Mouse (Mus musculus) cerebellum, adult 9-11 months (tissue): ENCODE data around the gene Gtsf1l.
A peak's percentile ranks its signal among the peaks of the same experiment; 100 is the strongest.

ENCODE experiments used
- DNase-seq: peaks from one replicate; pipeline ENCODE4 v3.0.0; 2022

Gene Gtsf1l

GRCm38 (mm10) chr2:163087728-163088127 is at the start of gene Gtsf1l:
TSS of gene Gtsf1l (minus strand) at chr2:163087855.
- DNase-seq = no peak

GRCm38 (mm10) chr2:163136996-163137395 is 49.3 kb upstream of the Gtsf1l start:
- no peak for DNase-seq

- no peak for DNase-seq
Observed at GRCm38 (mm10) chr2:163135931-163136330, 48.3 kb upstream of the Gtsf1l start.

GRCm38 (mm10) chr2:163132314-163132713 is 44.7 kb upstream of the Gtsf1l start:
- no peak for DNase-seq

GRCm38 (mm10) chr2:163130837-163131236 is 43.2 kb upstream of the Gtsf1l start:
- DNase-seq = no peak

- DNase-seq = no peak
Observed at GRCm38 (mm10) chr2:163123496-163123895, 35.8 kb upstream of the Gtsf1l start.

GRCm38 (mm10) chr2:163122319-163122718 is 34.7 kb upstream of the Gtsf1l start:
- peak; percentile 5 for DNase-seq

GRCm38 (mm10) chr2:163121353-163121660 is 33.7 kb upstream of the Gtsf1l start:
- no peak for DNase-seq

- DNase-seq = no peak
Observed at GRCm38 (mm10) chr2:163120626-163121352, 33.1 kb upstream of the Gtsf1l start.

- DNase-seq = no peak
Observed at GRCm38 (mm10) chr2:163111413-163112201, 24.0 kb upstream of the Gtsf1l start.

- DNase-seq = no peak
Observed at GRCm38 (mm10) chr2:163110706-163111105, 23.1 kb upstream of the Gtsf1l start.

- DNase-seq = no peak
Observed at GRCm38 (mm10) chr2:163108385-163108784, 20.7 kb upstream of the Gtsf1l start.

GRCm38 (mm10) chr2:163104086-163104770 is 16.6 kb upstream of the Gtsf1l start:
- peak; percentile 8 for DNase-seq

GRCm38 (mm10) chr2:163102900-163103653 is 15.4 kb upstream of the Gtsf1l start:
- DNase-seq = no peak

GRCm38 (mm10) chr2:163102216-163102615 is 14.6 kb upstream of the Gtsf1l start:
- no peak for DNase-seq

- DNase-seq = peak; percentile 9
Observed at GRCm38 (mm10) chr2:163101646-163102203, 14.1 kb upstream of the Gtsf1l start.

- no peak for DNase-seq
Observed at GRCm38 (mm10) chr2:163100551-163100950, 12.9 kb upstream of the Gtsf1l start.

- no peak for DNase-seq
Observed at GRCm38 (mm10) chr2:163099919-163100318, 12.3 kb upstream of the Gtsf1l start.

- DNase-seq = no peak
Observed at GRCm38 (mm10) chr2:163095784-163096183, 8.1 kb upstream of the Gtsf1l start.

- no peak for DNase-seq
Observed at GRCm38 (mm10) chr2:163094909-163095308, 7.3 kb upstream of the Gtsf1l start.

- DNase-seq = no peak
Observed at GRCm38 (mm10) chr2:163089475-163090123, 1.9 kb upstream of the Gtsf1l start.

GRCm38 (mm10) chr2:163086561-163086960 is 1.1 kb downstream of the Gtsf1l start:
- no peak for DNase-seq
